ENCODE assay signal across 20 mouse cellular contexts in genomic region chr19:24703680-24704079, GRCm38 (mm10). TPM values are rescaled to one million over a fixed set of nuclear protein-coding genes. Genes with fewer than 3 reads are reported as not detected.
A peak's percentile ranks its signal among the peaks of the same experiment; 100 is the strongest.
DNase-seq lines count a peak whose midpoint lies in the region; ATAC-seq and TF ChIP-seq lines count a peak whose summit lies in the region.
"Had no signal": no experiment of that assay in that cellular context is flagged by ENCODE, and none has a peak within 500 bp of the region (broad histone marks: within the 10 kb centered on the region; RNA-seq: fewer than 3 reads in every experiment).

No protein-coding gene starts in this region.

- TF ChIP-seq EP300 in stomach, postnatal 0 days (optimal IDR thresholded peaks at IDR 0.05) = no peak

- no peaks in the 10 kb centered on the region for H3K27me3 ChIP-seq in heart, embryonic 10.5 days (ENCODE audit: insufficient read depth, poor library complexity, severe bottlenecking)
- H3K27me3 ChIP-seq in stomach, embryonic 14.5 days (ENCODE audit: control insufficient read depth, insufficient read depth, low read length) = no peaks in the 10 kb centered on the region
- H3K27me3 ChIP-seq in stomach, postnatal 0 days (ENCODE audit: control insufficient read depth, insufficient read depth, low read length) = no peaks in the 10 kb centered on the region
- H3K27me3 ChIP-seq in stomach, embryonic 16.5 days (ENCODE audit: control insufficient read depth, insufficient read depth, low read length) = no peaks in the 10 kb centered on the region
- H3K27me3 ChIP-seq: embryonic facial prominence, embryonic 12.5 days; heart, embryonic 13.5 days; liver, embryonic 15.5 days; neural tube, embryonic 12.5 days had no signal

- no peak overlapping the region for H3K9ac ChIP-seq in stomach, embryonic 14.5 days (replicated peaks; ENCODE audit: low read depth, low read length)
- H3K9ac ChIP-seq in stomach, postnatal 0 days (ENCODE audit: low read length) = no peak overlapping the region
- no peak overlapping the region for H3K9ac ChIP-seq in stomach, embryonic 16.5 days (ENCODE audit: low read length)
- H3K9ac ChIP-seq: embryonic facial prominence, embryonic 12.5 days; heart, embryonic 13.5 days; liver, embryonic 15.5 days; neural tube, embryonic 12.5 days had no signal

- H3K4me1 ChIP-seq in heart, embryonic 10.5 days = peaks cover 31% of the 10 kb centered on the region
- H3K4me1 ChIP-seq in stomach, embryonic 14.5 days (ENCODE audit: control insufficient read depth, insufficient read depth, low read length) = peaks cover 24% of the 10 kb centered on the region; the same call in 1 of the 2 replicates
- H3K4me1 ChIP-seq in stomach, postnatal 0 days (replicated peaks; ENCODE audit: control insufficient read depth, insufficient read depth) = peaks cover 6% of the 10 kb centered on the region
- H3K4me1 ChIP-seq in stomach, embryonic 16.5 days (ENCODE audit: control insufficient read depth, insufficient read depth, low read length) = peaks cover 9% of the 10 kb centered on the region
- H3K4me1 ChIP-seq: liver, embryonic 15.5 days; neural tube, embryonic 12.5 days had no signal

- ATAC-seq in stomach, embryonic 14.5 days (ENCODE audit: insufficient number of reproducible peaks, insufficient read depth, low FRiP score, low read depth) = no peak
- no peak for ATAC-seq in stomach, postnatal 0 days (ENCODE audit: low FRiP score, low TSS enrichment)
- no peak for ATAC-seq in stomach, embryonic 16.5 days (ENCODE audit: insufficient read depth, low FRiP score)
- ATAC-seq: forebrain, embryonic 16.5 days had no signal

- no peaks in the 10 kb centered on the region for H3K9me3 ChIP-seq in heart, embryonic 10.5 days
- no peaks in the 10 kb centered on the region for H3K9me3 ChIP-seq in stomach, embryonic 14.5 days (ENCODE audit: control insufficient read depth, low read depth, low read length)
- H3K9me3 ChIP-seq in stomach, postnatal 0 days (ENCODE audit: control insufficient read depth, low read length) = no peaks in the 10 kb centered on the region
- no peaks in the 10 kb centered on the region for H3K9me3 ChIP-seq in stomach, embryonic 16.5 days (replicated peaks; ENCODE audit: control insufficient read depth, low read length)
- H3K9me3 ChIP-seq: embryonic facial prominence, embryonic 12.5 days; heart, embryonic 13.5 days; liver, embryonic 15.5 days; midbrain, embryonic 10.5 days; neural tube, embryonic 12.5 days had no signal

- no peak overlapping the region for H3K4me3 ChIP-seq in heart, embryonic 10.5 days
- H3K4me3 ChIP-seq in stomach, embryonic 14.5 days (ENCODE audit: low read depth, low read length) = no peak overlapping the region
- H3K4me3 ChIP-seq in stomach, postnatal 0 days (ENCODE audit: low read depth, low read length) = no peak overlapping the region
- H3K4me3 ChIP-seq in stomach, embryonic 16.5 days (replicated peaks; ENCODE audit: low read length) = no peak overlapping the region
- H3K4me3 ChIP-seq: embryonic facial prominence, embryonic 12.5 days; heart, embryonic 13.5 days; liver, embryonic 15.5 days; midbrain, embryonic 10.5 days; neural tube, embryonic 12.5 days had no signal

- intact Hi-C loops in heart, postnatal 10 days (cut with DNase I) = loop anchor here (2.0 to 5.0 kb wide), 2 partner anchors 66 to 167 kb away; no protein-coding TSS in a partner anchor

- 77% methylated on average over 8 of the region's 8 CpGs for WGBS in heart, embryonic 10.5 days
- WGBS in stomach, embryonic 14.5 days = 41% methylated on average over 8 of the region's 8 CpGs
- WGBS in stomach, postnatal 0 days = 44% methylated on average over 8 of the region's 8 CpGs
- WGBS in stomach, embryonic 16.5 days = 46% methylated on average over 8 of the region's 8 CpGs

- no peak overlapping the region for H3K4me2 ChIP-seq in stomach, embryonic 14.5 days (replicated peaks; ENCODE audit: low read depth, low read length)
- H3K4me2 ChIP-seq in stomach, postnatal 0 days (replicated peaks; ENCODE audit: low read depth) = no peak overlapping the region
- no peak overlapping the region for H3K4me2 ChIP-seq in stomach, embryonic 16.5 days (ENCODE audit: low read depth, low read length)
- H3K4me2 ChIP-seq: embryonic facial prominence, embryonic 12.5 days; heart, embryonic 13.5 days; liver, embryonic 15.5 days; neural tube, embryonic 12.5 days had no signal

- TF ChIP-seq CTCF in stomach, postnatal 0 days (IDR thresholded peaks at IDR 0.05; ENCODE audit: low read depth) = no peak

- 0 out of 2 replicates have a peak, but pooled peaks cover 4% of the 10 kb centered on the region for H3K36me3 ChIP-seq in heart, embryonic 10.5 days
- H3K36me3 ChIP-seq in stomach, embryonic 14.5 days (ENCODE audit: control insufficient read depth, insufficient read depth, low read length) = no peaks in the 10 kb centered on the region
- no peaks in the 10 kb centered on the region for H3K36me3 ChIP-seq in stomach, postnatal 0 days (ENCODE audit: control insufficient read depth, insufficient read depth, low read length)
- no peaks in the 10 kb centered on the region for H3K36me3 ChIP-seq in stomach, embryonic 16.5 days (ENCODE audit: control insufficient read depth, insufficient read depth, low read length)
- H3K36me3 ChIP-seq: embryonic facial prominence, embryonic 12.5 days; liver, embryonic 15.5 days; midbrain, embryonic 10.5 days; neural tube, embryonic 12.5 days had no signal

- peak; percentile 45 to 53 for DNase-seq in heart, postnatal 10 days
- DNase-seq in heart, embryonic 10.5 days (ENCODE audit: low spot score) = no peak
- no peak for DNase-seq in stomach, postnatal 0 days (ENCODE audit: low spot score)
- peak; percentile 38 for DNase-seq in lung, postnatal 14 days
- DNase-seq in cerebellum, adult 18-20 months = no peak
- no peak for DNase-seq in cerebellum, adult 11 months
- DNase-seq: adrenal gland, postnatal 10 days; cerebellum, adult 8-10 months; gastrocnemius, postnatal 10 days; right cerebral cortex, postnatal 4 days; thymus, adult 2 months had no signal

- no peak overlapping the region for H3K27ac ChIP-seq in heart, embryonic 10.5 days
- H3K27ac ChIP-seq in stomach, embryonic 14.5 days (ENCODE audit: low read length) = peak overlapping the region; percentile 39; the same call in 1 of the 2 replicates
- H3K27ac ChIP-seq in stomach, postnatal 0 days (replicated peaks) = no peak overlapping the region
- H3K27ac ChIP-seq in stomach, embryonic 16.5 days (ENCODE audit: low read length) = 0 out of 2 replicates have a peak overlapping the region, but pooled peaks have one; percentile 23
- H3K27ac ChIP-seq: embryonic facial prominence, embryonic 12.5 days; heart, embryonic 13.5 days; liver, embryonic 15.5 days; midbrain, embryonic 10.5 days; neural tube, embryonic 12.5 days had no signal

RNA-seq across cellular contexts. Expression of gene Tmem252, which starts 29.9 kb away (rescaled TPM):
- total RNA-seq in heart, postnatal 10 days (2021) = under 1 TPM; 0.07 to 0.12 TPM
- 2.7 and 3.1 TPM in 2 replicates for polyA plus RNA-seq in heart, embryonic 10.5 days (2016; fragmentation: Nextera tagmentation; extraction: Ambion mirVana)
- 13.7 and 14.5 TPM in 2 replicates for polyA plus RNA-seq in stomach, embryonic 14.5 days (2014; fragmentation: Nextera tagmentation; extraction: Ambion mirVana)
- 5.8 and 6.1 TPM in 2 replicates for polyA plus RNA-seq in stomach, postnatal 0 days (2015; fragmentation: Nextera tagmentation; extraction: Ambion mirVana)
- polyA plus RNA-seq in stomach, embryonic 16.5 days (2015; fragmentation: Nextera tagmentation; extraction: Ambion mirVana) = 6.8 and 8.4 TPM in 2 replicates
- total RNA-seq: hematopoietic stem cell, adult 5-6 weeks had no signal

Comparison
In these comparisons a context has a peak if more than half of its experiments do, and no peak if none do; other contexts are left out.
1. DNase-seq: peak in heart, postnatal 10 days (2 of 2) and lung, postnatal 14 days (single experiment); none in heart, embryonic 10.5 days (single experiment), stomach, postnatal 0 days (single experiment), cerebellum, adult 18-20 months (0 of 2) and cerebellum, adult 11 months (single experiment).
2. H3K27ac ChIP-seq: peak in stomach, embryonic 14.5 days (single experiment) and stomach, embryonic 16.5 days (single experiment); none in heart, embryonic 10.5 days (single experiment) and stomach, postnatal 0 days (single experiment).